Mouse (Mus musculus): ENCODE measurements around the gene Rarb. TPM values are rescaled to one million over a fixed set of nuclear protein-coding genes. Genes with fewer than 3 reads are reported as not detected.

Gene Rarb
- polyA plus RNA-seq, 1 experiment from 2014 or later: 18.3 TPM

GRCm38 (mm10) chr14:16547492-16548199, 271.3 kb downstream of the Rarb start:
- no peak for ATAC-seq (ENCODE audit: low FRiP score, low read depth)
- H3K9ac ChIP-seq: no peak overlapping the region
- no peak overlapping the region for H3K4me3 ChIP-seq
- H3K4me2 ChIP-seq: no peak overlapping the region
- H3K27me3 ChIP-seq: no peaks in the 10 kb centered on the region
- H3K27ac ChIP-seq (replicated peaks): no peak overlapping the region
- no peaks in the 10 kb centered on the region for H3K9me3 ChIP-seq
- no peaks in the 10 kb centered on the region for H3K4me1 ChIP-seq (replicated peaks)
- 77% methylated on average over 6 of the region's 6 CpGs for WGBS
- no peaks in the 10 kb centered on the region for H3K36me3 ChIP-seq

- no peaks in the 10 kb centered on the region for H3K9me3 ChIP-seq
- WGBS: 59% methylated on average over 2 of the region's 2 CpGs
- H3K4me2 ChIP-seq: no peak overlapping the region
- no peak overlapping the region for H3K9ac ChIP-seq
- no peak overlapping the region for H3K27ac ChIP-seq (replicated peaks)
- no peaks in the 10 kb centered on the region for H3K4me1 ChIP-seq (replicated peaks)
- ATAC-seq (ENCODE audit: low FRiP score, low read depth): no peak
- no peak overlapping the region for H3K4me3 ChIP-seq
- H3K36me3 ChIP-seq: no peaks in the 10 kb centered on the region
- no peaks in the 10 kb centered on the region for H3K27me3 ChIP-seq
Observed at GRCm38 (mm10) chr14:16544995-16545394, 274.0 kb downstream of the Rarb start.

DNA sequence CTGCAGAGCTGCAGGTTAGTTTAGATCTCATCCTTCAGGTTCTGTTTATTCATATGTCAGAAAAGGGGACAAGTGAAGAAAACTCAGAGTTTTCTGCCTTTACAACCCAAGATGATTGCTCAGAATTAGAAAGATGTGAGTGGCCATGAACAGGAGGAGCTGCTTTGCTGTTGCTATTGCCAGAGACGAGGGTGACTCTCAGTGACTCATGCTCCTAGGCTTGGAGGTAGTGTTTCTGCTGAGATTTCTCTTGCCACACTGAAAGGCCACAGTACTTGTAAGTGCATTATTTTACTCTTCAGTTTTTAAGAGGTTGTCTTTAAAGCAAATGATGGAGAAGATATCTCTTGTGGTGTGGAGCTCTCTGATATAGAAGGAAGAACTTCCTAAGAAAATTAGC, 277.3 kb downstream of the Rarb start:
- ATAC-seq (ENCODE audit: low FRiP score, low read depth): no peak
- Histone ChIP-seq H3K9ac (no peak overlapping the region), H3K4me3 (no peak overlapping the region), H3K4me2 (no peak overlapping the region), H3K36me3 (no peaks in the 10 kb centered on the region), H3K27ac (replicated peaks) (no peak overlapping the region), H3K4me1 (replicated peaks) (no peaks in the 10 kb centered on the region), H3K27me3 (no peaks in the 10 kb centered on the region), H3K9me3 (no peaks in the 10 kb centered on the region)
- WGBS: 89% methylated on average over 1 of the region's 1 CpGs

DNA sequence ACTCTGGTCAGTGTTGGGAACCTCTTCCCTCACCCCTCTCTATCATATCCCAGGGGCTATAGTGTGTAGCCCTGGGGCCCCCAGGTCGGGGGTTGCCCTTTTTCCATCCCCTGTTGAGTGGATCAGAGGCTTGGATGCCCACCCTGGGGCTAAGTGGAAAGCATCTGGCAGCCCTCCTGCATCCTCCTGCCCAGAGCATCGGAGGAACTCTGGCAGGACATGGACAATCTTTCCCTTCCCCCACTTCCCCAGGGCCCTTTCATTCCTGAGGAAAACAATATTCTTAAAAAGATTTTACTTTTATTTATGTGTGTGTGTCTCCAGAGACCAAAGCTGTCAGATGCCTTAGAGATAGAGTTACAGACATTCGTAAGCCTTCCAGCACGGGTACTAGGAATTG, 281.5 kb downstream of the Rarb start:
- H3K4me3 ChIP-seq: no peak overlapping the region
- ATAC-seq (ENCODE audit: low FRiP score, low read depth): no peak
- H3K4me2 ChIP-seq: no peak overlapping the region
- 52% methylated on average over 4 of the region's 4 CpGs for WGBS
- H3K27me3 ChIP-seq: no peaks in the 10 kb centered on the region
- H3K4me1 ChIP-seq (replicated peaks): no peaks in the 10 kb centered on the region
- no peaks in the 10 kb centered on the region for H3K9me3 ChIP-seq
- H3K9ac ChIP-seq: no peak overlapping the region
- H3K36me3 ChIP-seq: no peaks in the 10 kb centered on the region
- no peak overlapping the region for H3K27ac ChIP-seq (replicated peaks)

- no peak overlapping the region for H3K9ac ChIP-seq
- WGBS: 60% methylated on average over 2 of the region's 2 CpGs
- H3K27me3 ChIP-seq: no peaks in the 10 kb centered on the region
- H3K4me3 ChIP-seq: no peak overlapping the region
- H3K4me1 ChIP-seq (replicated peaks): no peaks in the 10 kb centered on the region
- no peaks in the 10 kb centered on the region for H3K9me3 ChIP-seq
- H3K4me2 ChIP-seq: no peak overlapping the region
- no peak for ATAC-seq (ENCODE audit: low FRiP score, low read depth)
- no peak overlapping the region for H3K27ac ChIP-seq (replicated peaks)
- H3K36me3 ChIP-seq: no peaks in the 10 kb centered on the region
Observed at GRCm38 (mm10) chr14:16528631-16529030, 290.3 kb downstream of the Rarb start.

GRCm38 (mm10) chr14:16526120-16526519, 292.8 kb downstream of the Rarb start:
- WGBS: 79% methylated on average over 3 of the region's 3 CpGs
- H3K27me3 ChIP-seq: no peaks in the 10 kb centered on the region
- no peak overlapping the region for H3K9ac ChIP-seq
- H3K36me3 ChIP-seq: no peaks in the 10 kb centered on the region
- H3K27ac ChIP-seq (replicated peaks): no peak overlapping the region
- H3K4me1 ChIP-seq (replicated peaks): no peaks in the 10 kb centered on the region
- no peak overlapping the region for H3K4me2 ChIP-seq
- H3K4me3 ChIP-seq: no peak overlapping the region
- H3K9me3 ChIP-seq: no peaks in the 10 kb centered on the region
- no peak for ATAC-seq (ENCODE audit: low FRiP score, low read depth)

GRCm38 (mm10) chr14:16525137-16525924, 293.6 kb downstream of the Rarb start:
- no peak for ATAC-seq (ENCODE audit: low FRiP score, low read depth)

DNA sequence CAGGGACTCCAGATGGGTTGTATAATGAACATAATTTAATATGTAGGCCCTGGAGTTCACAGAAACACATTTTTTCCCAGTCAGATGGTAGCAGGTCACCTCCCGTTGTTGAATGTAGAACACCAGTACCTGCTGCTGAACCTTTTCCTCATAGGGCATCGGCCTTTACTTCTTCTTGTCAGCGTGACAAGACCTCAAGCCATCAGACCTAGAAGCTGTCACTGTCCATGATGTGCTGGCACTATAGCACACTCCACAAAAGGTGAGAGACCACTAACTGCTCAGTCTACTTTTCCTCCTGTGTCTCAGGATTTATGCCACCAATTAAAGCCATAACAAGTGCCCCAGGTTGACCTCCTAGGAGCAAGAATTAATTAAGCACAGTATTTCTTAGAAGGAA, 296.1 kb downstream of the Rarb start:
- 80% methylated on average over 3 of the region's 3 CpGs for WGBS
- no peak for ATAC-seq (ENCODE audit: low FRiP score, low read depth)
- H3K4me2 ChIP-seq: no peak overlapping the region
- no peak overlapping the region for H3K4me3 ChIP-seq
- H3K9ac ChIP-seq: no peak overlapping the region
- peaks cover 17% of the 10 kb centered on the region; the same call in 1 of the 2 replicates for H3K4me1 ChIP-seq (replicated peaks)
- no peaks in the 10 kb centered on the region for H3K36me3 ChIP-seq
- H3K27me3 ChIP-seq: no peaks in the 10 kb centered on the region
- H3K9me3 ChIP-seq: no peaks in the 10 kb centered on the region
- H3K27ac ChIP-seq (replicated peaks): no peak overlapping the region

More at GRCm38 (mm10) chr14:16525137-16525924, 293.6 kb downstream of the Rarb start:
- no peak overlapping the region for H3K4me2 ChIP-seq
- no peak overlapping the region for H3K4me3 ChIP-seq
- no peak overlapping the region for H3K9ac ChIP-seq
- no peaks in the 10 kb centered on the region for H3K9me3 ChIP-seq
- 66% methylated on average over 5 of the region's 5 CpGs for WGBS
- no peaks in the 10 kb centered on the region for H3K36me3 ChIP-seq
- H3K4me1 ChIP-seq (replicated peaks): no peaks in the 10 kb centered on the region
- no peak overlapping the region for H3K27ac ChIP-seq (replicated peaks)
- no peaks in the 10 kb centered on the region for H3K27me3 ChIP-seq

GRCm38 (mm10) chr14:16519588-16520167, 299.3 kb downstream of the Rarb start:
- no peaks in the 10 kb centered on the region for H3K27me3 ChIP-seq
- no peak overlapping the region for H3K27ac ChIP-seq (replicated peaks)
- H3K9ac ChIP-seq: no peak overlapping the region
- no peaks in the 10 kb centered on the region for H3K9me3 ChIP-seq
- H3K4me1 ChIP-seq (replicated peaks): peaks cover 19% of the 10 kb centered on the region; the same call in 1 of the 2 replicates
- ATAC-seq (ENCODE audit: low FRiP score, low read depth): no peak
- no peak overlapping the region for H3K4me2 ChIP-seq
- H3K4me3 ChIP-seq: no peak overlapping the region
- WGBS: 76% methylated on average over 8 of the region's 8 CpGs
- no peaks in the 10 kb centered on the region for H3K36me3 ChIP-seq

DNA sequence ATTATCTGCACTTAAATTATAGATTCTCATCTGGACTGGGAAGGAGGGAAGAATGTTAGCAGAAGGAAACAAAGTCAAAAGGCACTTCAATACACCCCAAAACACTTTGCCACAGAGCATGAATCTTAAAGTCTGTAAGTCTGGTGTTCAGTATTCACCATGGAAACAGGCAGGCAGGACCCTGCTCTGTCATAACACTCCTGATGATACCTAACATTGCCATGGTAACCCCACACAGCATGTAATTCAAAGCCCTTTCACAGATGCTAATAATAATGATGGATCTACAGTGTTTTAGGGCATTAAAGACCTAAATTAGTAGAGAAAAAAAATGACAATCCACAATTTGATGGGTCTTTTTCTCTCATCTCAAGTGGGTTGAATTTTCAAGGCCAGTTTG, 301.0 kb downstream of the Rarb start:
- Histone ChIP-seq H3K4me3 (no peak overlapping the region), H3K4me2 (no peak overlapping the region), H3K27me3 (no peaks in the 10 kb centered on the region), H3K9ac (no peak overlapping the region), H3K27ac (replicated peaks) (no peak overlapping the region), H3K36me3 (no peaks in the 10 kb centered on the region), H3K4me1 (replicated peaks) (peaks cover 19% of the 10 kb centered on the region; the same call in 1 of the 2 replicates), H3K9me3 (no peaks in the 10 kb centered on the region)
- no peak for ATAC-seq (ENCODE audit: low FRiP score, low read depth)

GRCm38 (mm10) chr14:16515731-16516130, 303.2 kb downstream of the Rarb start:
- Histone ChIP-seq H3K4me1 (replicated peaks) (peaks cover 19% of the 10 kb centered on the region; the same call in 1 of the 2 replicates), H3K9me3 (no peaks in the 10 kb centered on the region), H3K27ac (replicated peaks) (no peak overlapping the region), H3K4me3 (no peak overlapping the region), H3K36me3 (no peaks in the 10 kb centered on the region), H3K27me3 (no peaks in the 10 kb centered on the region), H3K9ac (no peak overlapping the region), H3K4me2 (no peak overlapping the region)
- 75% methylated on average over 3 of the region's 3 CpGs for WGBS
- no peak for ATAC-seq (ENCODE audit: low FRiP score, low read depth)

DNA sequence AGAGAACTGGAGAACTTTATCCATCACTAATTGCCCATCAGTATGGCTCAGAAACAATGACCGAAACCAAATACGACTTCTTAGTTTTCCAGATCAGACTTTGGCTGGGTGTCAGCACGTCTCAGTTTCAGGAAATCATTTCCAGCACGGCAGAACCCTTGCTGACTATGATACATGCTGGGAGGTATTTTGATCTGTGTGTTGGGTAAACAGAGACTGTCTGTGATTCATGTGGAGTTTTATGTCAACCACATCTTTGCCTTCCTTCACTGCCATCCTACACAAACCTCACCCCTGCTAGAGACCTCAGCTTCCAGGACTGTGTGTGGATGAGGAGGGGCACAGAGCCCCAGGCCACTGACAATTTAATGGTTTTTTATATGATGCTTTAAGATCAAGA, 308.4 kb downstream of the Rarb start:
- no peaks in the 10 kb centered on the region for H3K27me3 ChIP-seq
- H3K27ac ChIP-seq (replicated peaks): no peak overlapping the region
- H3K36me3 ChIP-seq: 0 out of 2 replicates have a peak, but pooled peaks cover 6% of the 10 kb centered on the region
- H3K4me1 ChIP-seq (replicated peaks): no peaks in the 10 kb centered on the region
- 75% methylated on average over 4 of the region's 4 CpGs for WGBS
- H3K9me3 ChIP-seq: no peaks in the 10 kb centered on the region
- H3K4me2 ChIP-seq: no peak overlapping the region
- no peak for ATAC-seq (ENCODE audit: low FRiP score, low read depth)
- H3K4me3 ChIP-seq: no peak overlapping the region
- H3K9ac ChIP-seq: no peak overlapping the region
